Mouse (Mus musculus) C2C12 (cell line): ENCODE measurements around the gene Ccl17.

ENCODE experiments used
- CTCF ChIP-seq: IDR thresholded peaks from one replicate; pipeline ENCODE4 v1.5.1; 2011; ENCODE audit not compliant: control insufficient read depth, insufficient read depth, insufficient read length
- FOSL1 ChIP-seq: IDR thresholded peaks from one replicate; pipeline ENCODE4 v1.8.0; 2011; ENCODE audit warnings: mild to moderate bottlenecking, low read length; ENCODE audit not compliant: poor library complexity, insufficient read depth, severe bottlenecking
- MAX ChIP-seq: IDR thresholded peaks from one replicate; pipeline ENCODE4 v1.6.1; 2011; ENCODE audit warnings: mild to moderate bottlenecking, control low read depth
- MYOG ChIP-seq: IDR thresholded peaks from one replicate; pipeline ENCODE4 v1.6.1; 2011; ENCODE audit not compliant: control insufficient read depth, insufficient read length; ENCODE audit errors: extremely low read depth
- USF1 ChIP-seq: IDR thresholded peaks from one replicate; pipeline ENCODE4 v1.6.1; 2011; ENCODE audit warnings: low read depth, mild to moderate bottlenecking, control low read depth, moderate library complexity

DNA sequence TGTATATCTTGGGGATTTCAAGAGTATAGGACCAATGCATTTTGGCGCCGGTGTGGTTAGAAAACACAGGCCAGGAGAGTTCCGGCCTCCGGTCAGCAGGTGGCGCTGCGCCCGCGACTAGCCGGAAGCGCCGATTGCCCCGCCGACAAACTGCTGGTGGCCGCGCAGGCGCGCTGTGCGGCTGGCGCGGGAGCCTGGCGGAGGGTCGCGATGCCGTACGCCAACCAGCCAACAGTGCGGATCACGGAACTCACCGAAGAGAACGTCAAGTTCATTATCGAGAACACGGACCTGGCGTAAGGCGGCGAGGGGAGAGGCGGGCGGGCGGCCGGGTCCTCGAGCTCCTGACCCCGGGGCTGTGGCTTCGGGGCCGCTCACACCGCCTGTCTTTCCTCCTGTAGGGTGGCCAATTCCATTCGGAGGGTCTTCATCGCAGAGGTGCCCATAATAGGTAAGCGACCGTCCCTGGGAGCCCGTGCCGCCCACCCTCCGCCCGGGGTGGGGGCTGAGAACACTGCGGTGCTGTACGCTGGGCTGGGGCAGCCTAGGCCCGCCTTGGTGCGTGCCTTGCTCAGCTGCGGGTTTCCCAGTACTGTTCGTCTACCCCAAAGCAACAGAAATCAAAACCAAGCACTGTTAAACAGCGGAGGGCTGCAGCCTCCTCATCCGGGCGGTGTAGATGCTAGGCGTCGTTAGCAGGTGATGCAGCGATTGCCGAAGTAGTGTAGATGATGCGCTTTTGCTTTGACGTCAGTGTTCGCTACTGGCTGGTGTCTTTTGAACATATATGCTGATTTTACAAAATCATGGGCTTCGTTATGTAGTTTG is 47.3 kb downstream of the Ccl17 start, which contains the start of gene Polr2c:
- TF ChIP-seq CTCF (peak; percentile 90), USF1 (no peak), FOSL1 (no peak), MYOG (no peak), MAX (peak; percentile 31)
